Mouse (Mus musculus) hindbrain, embryonic 10.5 days (tissue): ENCODE data around the gene Asb6. TPM values are rescaled to one million over a fixed set of nuclear protein-coding genes. Genes with fewer than 3 reads are reported as not detected.

ENCODE experiments used
- DNase-seq: peaks from one replicate; pipeline ENCODE4 v3.0.0-alpha.2; 2017; ENCODE audit warnings: low spot score
- H3K27ac ChIP-seq: fragments of 300-500 bp; sonication (generic); 2 replicates; pipeline ENCODE4 v1.5.1; 2016; ENCODE audit warnings: mild to moderate bottlenecking, moderate library complexity
- H3K27me3 ChIP-seq: fragments of 300-500 bp; sonication (generic); 2 replicates; pipeline ENCODE4 v1.6.1; 2016; ENCODE audit warnings: mild to moderate bottlenecking; ENCODE audit not compliant: poor library complexity, insufficient read depth, severe bottlenecking
- H3K36me3 ChIP-seq: fragments of 300-500 bp; sonication (generic); 2 replicates; pipeline ENCODE4 v1.6.1; 2016; ENCODE audit warnings: mild to moderate bottlenecking, moderate library complexity
- H3K4me1 ChIP-seq: fragments of 300-500 bp; sonication (generic); replicated peaks from 2 replicates; pipeline ENCODE4 v1.6.1; 2016; ENCODE audit warnings: mild to moderate bottlenecking
- H3K4me3 ChIP-seq: fragments of 300-500 bp; sonication (generic); 2 replicates; pipeline ENCODE4 v1.5.1; 2016; ENCODE audit warnings: mild to moderate bottlenecking, moderate library complexity
- H3K9me3 ChIP-seq: fragments of 300-500 bp; sonication (generic); 2 replicates; pipeline ENCODE4 v1.6.1; 2016; ENCODE audit warnings: mild to moderate bottlenecking, moderate library complexity
- WGBS: fragments of 180-500 bp; shearing (Covaris S2); methylation state at CpG from one replicate; pipeline ENCODE4 v1.1.7; 2016; 5-methylcytosine and 5-hydroxymethylcytosine counted together
- polyA plus RNA-seq: library from polyadenylated mRNA; unstranded; fragments of >200 nt; fragmentation: Nextera tagmentation; extraction: Ambion mirVana; gene quantifications from 2 replicates; pipeline ENCODE4 v1.2.1, GENCODE M21; 2016

Asb6 gene
- polyA plus RNA-seq, 1 experiment from 2014 or later: 46.1 TPM

GRCm38 (mm10) chr2:30827749-30828475, 2.2 kb downstream of the Asb6 start:
- DNase-seq: peak; percentile 95
- no peaks in the 10 kb centered on the region for H3K9me3 ChIP-seq
- peaks cover 40% of the 10 kb centered on the region for H3K36me3 ChIP-seq
- H3K27ac ChIP-seq: peak overlapping the region; percentile 89
- H3K27me3 ChIP-seq: no peaks in the 10 kb centered on the region
- peak overlapping the region; percentile 100 for H3K4me3 ChIP-seq
- H3K4me1 ChIP-seq: peaks cover 48% of the 10 kb centered on the region
- under 1% methylated on average over 63 of the region's 63 CpGs for WGBS

GRCm38 (mm10) chr2:30826825-30827748, 3.0 kb downstream of the Asb6 start:
- H3K27ac ChIP-seq: peak overlapping the region; percentile 89
- DNase-seq: no peak
- no peaks in the 10 kb centered on the region for H3K9me3 ChIP-seq
- no peaks in the 10 kb centered on the region for H3K27me3 ChIP-seq
- peaks cover 48% of the 10 kb centered on the region for H3K4me1 ChIP-seq
- H3K4me3 ChIP-seq: peak overlapping the region; percentile 100
- WGBS: 38% methylated on average over 26 of the region's 26 CpGs
- H3K36me3 ChIP-seq: peaks cover 48% of the 10 kb centered on the region

DNA sequence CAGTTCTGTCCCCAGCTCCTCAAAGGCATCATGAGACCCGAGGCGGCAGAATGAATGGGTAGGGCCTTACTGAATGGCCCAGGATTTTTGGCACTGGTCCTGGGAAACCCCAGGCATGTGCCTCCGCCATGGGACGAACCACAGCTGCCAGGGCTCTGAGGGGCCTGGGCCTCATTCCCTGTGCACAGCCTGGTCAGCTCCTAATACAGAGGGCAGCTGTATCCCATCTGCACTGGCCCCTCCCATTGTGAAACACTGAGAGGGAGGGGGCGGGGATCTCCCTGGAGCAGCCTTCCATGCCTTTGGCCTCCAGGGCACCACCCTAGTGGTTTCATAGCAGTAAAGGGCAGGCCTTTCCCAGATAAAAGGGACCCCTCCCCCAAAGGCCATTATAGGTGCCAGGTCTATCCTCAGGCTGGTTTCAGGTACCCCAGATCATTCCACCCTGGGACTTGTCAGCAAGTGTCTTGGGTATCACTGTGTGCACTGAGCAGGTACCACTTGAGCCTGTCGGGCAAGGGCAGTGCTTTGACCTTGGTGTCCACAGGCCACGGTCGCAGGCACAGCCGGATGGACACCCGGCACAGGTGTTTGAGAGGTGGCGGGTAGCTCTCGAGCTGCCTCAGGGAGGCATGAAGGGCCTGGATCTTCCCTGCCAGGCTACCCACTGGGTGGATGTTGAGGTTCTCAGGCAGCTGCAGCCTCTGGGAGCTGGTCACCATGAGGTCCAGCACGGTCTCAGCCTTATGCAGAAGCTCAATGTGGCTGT, 6.6 kb downstream of the Asb6 start:
- peaks cover 83% of the 10 kb centered on the region for H3K36me3 ChIP-seq
- WGBS: 84% methylated on average over 13 of the region's 13 CpGs
- no peaks in the 10 kb centered on the region for H3K27me3 ChIP-seq
- H3K9me3 ChIP-seq: peaks cover 9% of the 10 kb centered on the region
- H3K4me1 ChIP-seq: peaks cover 28% of the 10 kb centered on the region
- H3K27ac ChIP-seq: no peak overlapping the region
- DNase-seq: no peak
- no peak overlapping the region for H3K4me3 ChIP-seq

DNA sequence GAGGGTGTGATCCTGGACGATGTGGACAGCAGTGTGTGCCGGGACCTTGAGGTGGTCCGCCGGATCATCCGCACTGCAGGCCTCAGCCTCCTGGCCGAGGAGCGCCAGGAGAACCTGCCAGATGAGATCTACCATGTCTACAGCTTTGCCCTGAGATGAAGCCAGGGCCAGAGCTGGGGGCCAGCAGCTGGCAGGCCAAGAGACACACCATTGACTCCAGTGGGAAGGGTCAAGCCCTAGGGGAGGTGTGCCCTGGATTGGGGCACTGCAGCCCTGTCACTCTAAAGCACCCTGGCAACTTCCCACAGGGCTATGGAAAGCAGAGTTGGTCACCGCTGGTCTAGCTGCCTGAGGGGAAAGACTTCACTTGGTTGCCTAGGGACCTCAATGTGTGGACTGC, 7.7 kb downstream of the Asb6 start:
- Histone ChIP-seq H3K27ac (no peak overlapping the region), H3K36me3 (peaks cover 95% of the 10 kb centered on the region), H3K4me1 (peaks cover 21% of the 10 kb centered on the region), H3K27me3 (no peaks in the 10 kb centered on the region), H3K4me3 (no peak overlapping the region), H3K9me3 (peaks cover 9% of the 10 kb centered on the region)
- DNase-seq: no peak
- WGBS: 97% methylated on average over 8 of the region's 8 CpGs

DNA sequence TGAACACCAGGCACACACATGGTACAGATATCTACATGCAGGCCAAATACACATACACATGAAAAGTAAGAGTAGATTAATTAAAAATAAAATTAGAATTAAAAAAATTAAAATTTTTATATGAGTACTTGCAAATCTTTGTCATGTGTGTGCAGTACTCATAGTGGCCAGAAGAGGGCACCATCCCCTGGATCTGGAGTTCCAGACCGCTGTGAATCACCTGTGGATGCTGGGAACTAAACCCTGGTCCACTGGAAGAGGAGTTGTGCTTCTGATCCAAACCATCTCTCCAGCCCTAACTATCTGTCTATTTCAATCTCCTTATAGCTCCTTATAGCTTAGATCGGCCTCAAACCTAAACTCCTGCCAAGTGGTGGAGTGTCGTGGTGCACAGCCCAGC, 9.1 kb downstream of the Asb6 start:
- H3K36me3 ChIP-seq: peaks cover 98% of the 10 kb centered on the region
- H3K4me1 ChIP-seq: peaks cover 8% of the 10 kb centered on the region
- WGBS: 96% methylated on average over 3 of the region's 3 CpGs
- no peak overlapping the region for H3K27ac ChIP-seq
- H3K4me3 ChIP-seq: no peak overlapping the region
- H3K27me3 ChIP-seq: no peaks in the 10 kb centered on the region
- peaks cover 9% of the 10 kb centered on the region for H3K9me3 ChIP-seq
- DNase-seq: no peak

GRCm38 (mm10) chr2:30819873-30820272, 10.3 kb downstream of the Asb6 start:
- Histone ChIP-seq H3K27ac (no peak overlapping the region), H3K9me3 (peaks cover 9% of the 10 kb centered on the region), H3K4me1 (peaks cover 8% of the 10 kb centered on the region), H3K27me3 (no peaks in the 10 kb centered on the region), H3K36me3 (peaks cover 98% of the 10 kb centered on the region), H3K4me3 (0 out of 2 replicates have a peak overlapping the region, but pooled peaks have one; percentile 9)
- no peak for DNase-seq
- 94% methylated on average over 5 of the region's 5 CpGs for WGBS

GRCm38 (mm10) chr2:30816383-30816782, 13.8 kb downstream of the Asb6 start:
- 87% methylated on average over 1 of the region's 1 CpGs for WGBS
- H3K36me3 ChIP-seq: peaks cover 98% of the 10 kb centered on the region

DNA sequence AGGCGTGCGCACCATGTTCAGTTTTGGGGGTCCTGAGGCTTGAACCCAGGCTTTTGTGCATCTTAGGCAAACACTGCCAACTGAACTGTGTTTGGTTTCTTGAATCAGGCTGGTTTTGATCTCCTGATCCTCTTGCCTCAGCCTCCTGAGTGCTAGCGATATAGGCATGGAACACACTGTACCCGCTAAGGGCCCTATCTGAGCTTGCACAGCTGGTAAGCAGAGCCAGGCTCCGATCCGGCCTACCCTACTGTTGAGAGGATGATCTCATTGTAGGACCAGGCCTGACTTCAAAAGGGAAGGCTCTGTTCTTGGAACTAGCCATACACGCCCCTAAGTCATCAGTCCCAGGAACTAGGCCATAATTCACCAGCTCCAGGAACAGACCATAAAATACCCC, 19.6 kb downstream of the Asb6 start:
- peaks cover 58% of the 10 kb centered on the region for H3K36me3 ChIP-seq

More at GRCm38 (mm10) chr2:30816383-30816782, 13.8 kb downstream of the Asb6 start:
- H3K4me1 ChIP-seq: 0 out of 2 replicates have a peak, but pooled peaks cover 2% of the 10 kb centered on the region
- H3K4me3 ChIP-seq: no peak overlapping the region
- no peaks in the 10 kb centered on the region for H3K27me3 ChIP-seq
- H3K9me3 ChIP-seq: peaks cover 9% of the 10 kb centered on the region
- H3K27ac ChIP-seq: no peak overlapping the region
- DNase-seq: no peak

GRCm38 (mm10) chr2:30809503-30809902, 20.6 kb downstream of the Asb6 start:
- H3K4me3 ChIP-seq: peak overlapping the region; percentile 35
- no peaks in the 10 kb centered on the region for H3K9me3 ChIP-seq
- WGBS: 90% methylated on average over 5 of the region's 5 CpGs
- DNase-seq: no peak
- peaks cover 34% of the 10 kb centered on the region for H3K4me1 ChIP-seq
- peaks cover 47% of the 10 kb centered on the region for H3K36me3 ChIP-seq
- no peak overlapping the region for H3K27ac ChIP-seq
- no peaks in the 10 kb centered on the region for H3K27me3 ChIP-seq

More for the DNA sequence above, 19.6 kb downstream of the Asb6 start:
- H3K27ac ChIP-seq: no peak overlapping the region
- no peaks in the 10 kb centered on the region for H3K9me3 ChIP-seq
- no peaks in the 10 kb centered on the region for H3K27me3 ChIP-seq
- H3K4me1 ChIP-seq: peaks cover 34% of the 10 kb centered on the region
- H3K4me3 ChIP-seq: no peak overlapping the region
- 93% methylated on average over 7 of the region's 7 CpGs for WGBS
- no peak for DNase-seq

DNA sequence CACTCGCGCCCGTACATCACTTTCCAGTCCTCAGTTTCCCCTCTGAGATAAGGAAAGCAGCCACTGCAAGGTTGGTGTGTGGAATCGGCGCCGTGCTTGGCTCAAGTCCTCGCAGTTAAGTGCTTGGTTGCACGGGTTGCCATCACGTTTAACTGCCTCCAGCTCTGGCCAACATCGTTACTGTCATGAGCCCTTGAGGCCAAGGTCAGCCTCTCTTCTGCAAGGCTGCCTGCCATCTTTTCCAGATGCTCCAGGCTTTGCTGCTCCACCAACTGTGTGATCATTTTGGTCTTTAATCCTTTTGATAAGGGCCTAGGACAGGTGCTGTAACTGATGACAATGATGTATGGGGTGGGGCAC, 21.9 kb downstream of the Asb6 start:
- WGBS: 10% methylated on average over 10 of the region's 10 CpGs
- Histone ChIP-seq H3K9me3 (no peaks in the 10 kb centered on the region), H3K36me3 (peaks cover 35% of the 10 kb centered on the region), H3K4me1 (peaks cover 34% of the 10 kb centered on the region), H3K27me3 (peaks cover 7% of the 10 kb centered on the region), H3K27ac (peak overlapping the region; percentile 90), H3K4me3 (peak overlapping the region; percentile 66)
- DNase-seq: no peak

DNA sequence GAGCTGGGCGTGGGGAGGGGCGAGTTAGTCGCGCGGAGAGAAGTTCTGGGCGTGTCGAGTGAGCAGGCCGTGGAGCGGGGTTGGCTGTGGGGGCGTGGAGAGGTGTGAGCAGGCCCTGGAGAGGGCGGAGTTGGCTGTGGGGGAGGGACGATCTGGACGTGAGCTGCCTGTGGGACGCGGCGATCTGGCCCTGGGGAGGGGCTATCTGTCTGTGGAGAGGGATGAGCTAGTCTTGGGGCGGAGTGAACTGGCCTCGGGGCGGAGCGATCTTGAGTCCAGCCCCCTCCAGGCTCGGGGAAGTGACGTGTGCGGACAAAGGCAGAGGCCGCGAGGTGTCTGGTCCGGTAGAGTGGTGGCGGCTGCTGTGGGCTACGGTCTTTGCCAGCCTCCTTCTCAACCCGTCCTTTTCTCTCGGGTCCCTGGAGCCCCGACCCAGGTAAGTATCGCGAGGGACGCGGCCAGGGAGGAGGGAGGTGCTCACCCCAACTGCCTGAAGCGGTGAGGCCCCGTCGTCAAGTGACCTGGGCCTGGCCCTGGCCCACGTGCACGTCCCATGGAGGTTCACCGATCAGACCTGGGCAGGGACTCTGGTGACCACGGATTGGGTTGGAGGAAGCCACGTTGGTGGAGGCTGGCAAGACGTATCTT, 22.4 kb downstream of the Asb6 start, which contains the start of gene Ntmt1:
Gene Ntmt1 (plus strand): TSS at position 179 of the 648 bp plus-strand sequence.
- Histone ChIP-seq H3K9me3 (no peaks in the 10 kb centered on the region), H3K27ac (peak within 1 kb of the TSS; percentile 90), H3K36me3 (peaks cover 30% of the 10 kb centered on the region), H3K4me1 (peaks cover 38% of the 10 kb centered on the region), H3K4me3 (peak within 1 kb of the TSS; percentile 66), H3K27me3 (peaks cover 12% of the 10 kb centered on the region)
- WGBS: under 1% methylated on average over 44 of the region's 44 CpGs
- DNase-seq: peak; percentile 100

DNA sequence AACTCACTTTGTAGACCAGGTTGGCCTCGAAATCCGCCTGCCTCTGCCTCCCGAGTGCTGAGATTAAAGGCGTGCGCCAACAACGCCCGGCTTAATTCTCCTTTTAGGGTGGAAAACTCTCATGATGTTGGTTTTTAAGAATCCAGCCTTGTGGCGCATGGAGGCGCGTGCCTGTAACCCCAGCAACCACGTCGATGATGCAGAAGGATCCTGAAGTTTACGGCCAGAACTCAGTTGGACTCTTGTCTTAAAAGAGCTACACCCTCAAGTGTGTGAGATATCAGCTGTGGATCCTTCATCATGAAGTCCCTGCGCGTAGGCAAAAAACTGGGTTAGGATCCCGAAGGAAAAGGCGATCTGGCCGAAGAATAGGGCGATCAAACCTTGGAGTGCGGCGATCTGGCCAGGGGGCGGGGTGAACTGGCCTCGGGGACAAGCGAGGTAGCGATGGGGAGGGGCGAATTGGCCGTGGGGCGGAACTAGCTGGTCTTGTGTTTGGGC, 22.9 kb downstream of the Asb6 start:
- Histone ChIP-seq H3K4me1 (peaks cover 38% of the 10 kb centered on the region), H3K9me3 (no peaks in the 10 kb centered on the region), H3K27ac (peak overlapping the region; percentile 90), H3K27me3 (peaks cover 18% of the 10 kb centered on the region), H3K4me3 (peak overlapping the region; percentile 66), H3K36me3 (peaks cover 24% of the 10 kb centered on the region)
- 7% methylated on average over 28 of the region's 28 CpGs for WGBS
- no peak for DNase-seq
